Mouse (Mus musculus): ENCODE results near the gene Dnm3. TPM values are rescaled to one million over a fixed set of nuclear protein-coding genes. Genes with fewer than 3 reads are reported as not detected.
A peak's percentile ranks its signal among the peaks of the same experiment; 100 is the strongest.

The Dnm3 gene
- polyA plus RNA-seq, 1 experiment from 2014 or later, result 1.6 TPM

- WGBS, result 59% methylated on average over 8 of the region's 8 CpGs
These were observed 290.3 kb downstream of the Dnm3 start for GRCm38 (mm10) chr1:162187352-162188120.

DNA sequence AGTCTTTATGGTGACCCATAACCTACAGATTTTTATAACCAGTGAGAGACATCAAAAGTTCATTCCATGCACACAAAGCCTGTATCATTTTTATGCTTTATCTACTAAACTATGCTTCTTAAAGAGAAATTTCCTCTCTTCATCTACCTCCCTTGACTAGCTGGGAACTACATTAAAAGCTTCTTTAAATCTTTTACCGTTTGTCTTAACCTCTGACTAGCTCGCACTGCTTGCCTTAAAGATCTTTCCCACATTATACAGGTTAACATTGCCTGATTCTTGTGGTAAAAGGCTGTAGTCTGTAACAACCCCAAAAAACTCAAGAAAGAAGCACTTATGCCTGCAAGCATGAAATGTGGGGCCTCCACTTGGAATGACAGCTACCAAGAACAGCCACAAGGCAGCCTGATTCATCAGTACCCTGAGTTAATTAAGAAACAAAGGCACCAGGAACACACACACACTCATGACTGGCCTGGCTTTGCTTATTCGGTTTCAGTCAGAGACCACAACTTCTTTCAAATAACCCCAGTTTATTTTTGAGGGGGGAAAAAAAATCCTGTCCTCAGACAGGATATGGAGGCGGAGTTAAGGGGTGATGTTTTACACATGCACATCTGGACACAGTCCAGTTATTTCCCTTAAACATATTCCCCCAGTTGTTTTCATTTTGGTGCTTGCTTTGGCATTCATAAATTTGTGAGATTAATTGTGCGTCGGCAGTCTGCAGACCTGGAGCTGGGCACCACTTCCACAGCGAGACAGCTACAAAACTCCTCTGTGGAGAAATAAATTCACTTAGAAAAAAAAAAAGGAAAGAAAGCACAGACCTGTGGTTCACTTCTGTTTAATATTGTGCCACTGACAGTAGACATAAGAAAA lies 291.1 kb downstream of the Dnm3 start:
- no peaks in the 10 kb centered on the region for H3K27me3 ChIP-seq (ENCODE audit: control insufficient read depth, insufficient read depth, low read length)
- no peak overlapping the region for H3K4me2 ChIP-seq (ENCODE audit: low read length)
- ATAC-seq (ENCODE audit: insufficient number of reproducible peaks, insufficient read depth, low FRiP score, low read depth), result no peak
- H3K36me3 ChIP-seq (ENCODE audit: control insufficient read depth, insufficient read depth, low read length), result no peaks in the 10 kb centered on the region
- no peak overlapping the region for H3K4me3 ChIP-seq (ENCODE audit: control insufficient read depth in 1 of 2, insufficient read depth in 1 of 2, low read depth in 1 of 2, low read length in 2 of 2)
- H3K27ac ChIP-seq (replicated peaks in 1 of 2; ENCODE audit: control insufficient read depth in 1 of 2, insufficient read depth in 1 of 2, low read depth in 2 of 2, low read length in 2 of 2), result peak overlapping the region; percentile 78 to 93
- H3K9ac ChIP-seq (ENCODE audit: low read length), result no peak overlapping the region
- H3K9me3 ChIP-seq (ENCODE audit: control insufficient read depth, low read length), result no peaks in the 10 kb centered on the region
- H3K4me1 ChIP-seq (ENCODE audit: control insufficient read depth in 2 of 2, insufficient read depth in 2 of 2, low read length in 2 of 2), result peaks cover 15 to 31% of the 10 kb centered on the region in 2 experiments
- 61% methylated on average over 7 of the region's 7 CpGs for WGBS

More at GRCm38 (mm10) chr1:162187352-162188120, 290.3 kb downstream of the Dnm3 start:
- no peak for ATAC-seq (ENCODE audit: insufficient number of reproducible peaks, insufficient read depth, low FRiP score, low read depth)
- Histone ChIP-seq H3K4me3 (ENCODE audit: control insufficient read depth in 1 of 2, insufficient read depth in 1 of 2, low read depth in 1 of 2, low read length in 2 of 2) (no peak overlapping the region), H3K9ac (ENCODE audit: low read length) (no peak overlapping the region), H3K27me3 (ENCODE audit: control insufficient read depth, insufficient read depth, low read length) (no peaks in the 10 kb centered on the region), H3K9me3 (ENCODE audit: control insufficient read depth, low read length) (no peaks in the 10 kb centered on the region), H3K4me1 (ENCODE audit: control insufficient read depth in 2 of 2, insufficient read depth in 2 of 2, low read length in 2 of 2) (peaks cover 15 to 30% of the 10 kb centered on the region in 2 experiments), H3K4me2 (ENCODE audit: low read length) (no peak overlapping the region), H3K36me3 (ENCODE audit: control insufficient read depth, insufficient read depth, low read length) (no peaks in the 10 kb centered on the region), H3K27ac (replicated peaks in 1 of 2; ENCODE audit: control insufficient read depth in 1 of 2, insufficient read depth in 1 of 2, low read depth in 2 of 2, low read length in 2 of 2) (peak overlapping the region; percentile 78 to 93)

DNA sequence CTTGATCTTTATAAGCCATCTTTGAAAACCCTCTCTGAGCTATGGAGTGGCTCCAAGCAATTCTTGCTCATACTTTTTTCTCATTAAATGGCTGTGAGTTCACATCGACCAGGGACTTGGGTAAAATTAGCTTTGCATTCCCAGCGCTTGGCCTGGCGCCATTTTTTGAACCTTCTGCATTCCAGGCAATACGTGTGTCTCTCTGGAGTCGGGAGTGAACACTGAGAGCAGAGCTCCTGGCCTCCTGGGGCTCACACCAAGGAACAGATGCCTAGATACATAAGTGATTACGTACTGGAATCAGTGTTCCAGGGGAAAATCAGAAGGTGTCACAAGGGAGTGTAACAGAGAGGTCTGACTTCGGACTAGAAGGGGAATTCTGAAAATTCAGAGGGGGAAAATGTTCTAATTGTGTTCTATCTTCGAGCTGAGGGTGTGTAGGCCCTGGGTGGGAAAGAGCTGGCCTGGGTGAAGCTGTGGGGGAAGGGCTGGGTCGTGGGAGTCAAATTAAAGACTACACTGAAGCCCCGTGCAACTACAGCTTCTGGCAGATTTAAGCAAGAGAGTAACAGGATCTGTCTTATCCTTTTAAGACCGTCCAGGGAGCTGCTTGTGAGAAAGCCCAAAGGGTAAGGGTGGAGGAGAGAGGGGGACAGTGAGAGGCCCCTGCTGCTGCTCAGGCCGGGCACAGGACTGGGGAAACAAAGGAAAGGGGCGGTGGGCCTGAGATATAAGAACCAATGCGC lies 293.7 kb downstream of the Dnm3 start:
- peak; percentile 48; the same call in 1 of the 2 replicates for ATAC-seq (ENCODE audit: insufficient number of reproducible peaks, insufficient read depth, low FRiP score, low read depth)
- H3K4me2 ChIP-seq (ENCODE audit: low read length), result peak overlapping the region; percentile 11; the same call in 1 of the 2 replicates
- H3K36me3 ChIP-seq (ENCODE audit: control insufficient read depth, insufficient read depth, low read length), result no peaks in the 10 kb centered on the region
- H3K27me3 ChIP-seq (ENCODE audit: control insufficient read depth, insufficient read depth, low read length), result no peaks in the 10 kb centered on the region
- no peaks in the 10 kb centered on the region for H3K9me3 ChIP-seq (ENCODE audit: control insufficient read depth, low read length)
- H3K4me3 ChIP-seq (ENCODE audit: control insufficient read depth in 1 of 2, insufficient read depth in 1 of 2, low read depth in 1 of 2, low read length in 2 of 2), result no peak overlapping the region
- peaks cover 19 to 37% of the 10 kb centered on the region in 2 experiments for H3K4me1 ChIP-seq (ENCODE audit: control insufficient read depth in 2 of 2, insufficient read depth in 2 of 2, low read length in 2 of 2)
- 27% methylated on average over 14 of the region's 14 CpGs for WGBS
- H3K9ac ChIP-seq (ENCODE audit: low read length), result 0 out of 2 replicates have a peak overlapping the region, but pooled peaks have one; percentile 5
- H3K27ac ChIP-seq (replicated peaks in 1 of 2; ENCODE audit: control insufficient read depth in 1 of 2, insufficient read depth in 1 of 2, low read depth in 2 of 2, low read length in 2 of 2), result peak overlapping the region; percentile 60 to 85

- Histone ChIP-seq H3K27me3 (ENCODE audit: control insufficient read depth, insufficient read depth, low read length) (no peaks in the 10 kb centered on the region), H3K9ac (ENCODE audit: low read length) (no peak overlapping the region), H3K4me2 (ENCODE audit: low read length) (peak overlapping the region; percentile 11; the same call in 1 of the 2 replicates), H3K36me3 (ENCODE audit: control insufficient read depth, insufficient read depth, low read length) (no peaks in the 10 kb centered on the region), H3K27ac (replicated peaks in 1 of 2; ENCODE audit: control insufficient read depth in 1 of 2, insufficient read depth in 1 of 2, low read depth in 2 of 2, low read length in 2 of 2) (peak overlapping the region; percentile 60 to 85), H3K4me3 (ENCODE audit: control insufficient read depth in 1 of 2, insufficient read depth in 1 of 2, low read depth in 1 of 2, low read length in 2 of 2) (no peak overlapping the region), H3K4me1 (ENCODE audit: control insufficient read depth in 2 of 2, insufficient read depth in 2 of 2, low read length in 2 of 2) (peaks cover 19 to 37% of the 10 kb centered on the region in 2 experiments), H3K9me3 (ENCODE audit: control insufficient read depth, low read length) (no peaks in the 10 kb centered on the region)
- 65% methylated on average over 3 of the region's 3 CpGs for WGBS
- ATAC-seq (ENCODE audit: insufficient number of reproducible peaks, insufficient read depth, low FRiP score, low read depth), result no peak
These were observed 294.4 kb downstream of the Dnm3 start for GRCm38 (mm10) chr1:162183438-162183837.

- no peak overlapping the region for H3K27ac ChIP-seq (replicated peaks in 1 of 2; ENCODE audit: control insufficient read depth in 1 of 2, insufficient read depth in 1 of 2, low read depth in 2 of 2, low read length in 2 of 2)
- WGBS, result 61% methylated on average over 7 of the region's 7 CpGs
- H3K4me3 ChIP-seq (ENCODE audit: control insufficient read depth in 1 of 2, insufficient read depth in 1 of 2, low read depth in 1 of 2, low read length in 2 of 2), result no peak overlapping the region
- H3K9me3 ChIP-seq (ENCODE audit: control insufficient read depth, low read length), result no peaks in the 10 kb centered on the region
- H3K27me3 ChIP-seq (ENCODE audit: control insufficient read depth, insufficient read depth, low read length), result no peaks in the 10 kb centered on the region
- no peak for ATAC-seq (ENCODE audit: insufficient number of reproducible peaks, insufficient read depth, low FRiP score, low read depth)
- H3K4me1 ChIP-seq (ENCODE audit: control insufficient read depth in 2 of 2, insufficient read depth in 2 of 2, low read length in 2 of 2), result peaks cover 15 to 27% of the 10 kb centered on the region in 2 experiments
- H3K36me3 ChIP-seq (ENCODE audit: control insufficient read depth, insufficient read depth, low read length), result no peaks in the 10 kb centered on the region
- H3K4me2 ChIP-seq (ENCODE audit: low read length), result no peak overlapping the region
- no peak overlapping the region for H3K9ac ChIP-seq (ENCODE audit: low read length)
These were observed 296.5 kb downstream of the Dnm3 start for GRCm38 (mm10) chr1:162181187-162181975.

GRCm38 (mm10) chr1:162180451-162180850 lies 297.4 kb downstream of the Dnm3 start:
- Histone ChIP-seq H3K4me3 (ENCODE audit: control insufficient read depth in 1 of 2, insufficient read depth in 1 of 2, low read depth in 1 of 2, low read length in 2 of 2) (no peak overlapping the region), H3K27me3 (ENCODE audit: control insufficient read depth, insufficient read depth, low read length) (no peaks in the 10 kb centered on the region), H3K9ac (ENCODE audit: low read length) (no peak overlapping the region), H3K36me3 (ENCODE audit: control insufficient read depth, insufficient read depth, low read length) (no peaks in the 10 kb centered on the region), H3K9me3 (ENCODE audit: control insufficient read depth, low read length) (no peaks in the 10 kb centered on the region), H3K27ac (replicated peaks in 1 of 2; ENCODE audit: control insufficient read depth in 1 of 2, insufficient read depth in 1 of 2, low read depth in 2 of 2, low read length in 2 of 2) (no peak overlapping the region), H3K4me1 (ENCODE audit: control insufficient read depth in 2 of 2, insufficient read depth in 2 of 2, low read length in 2 of 2) (peaks cover 15 to 27% of the 10 kb centered on the region in 2 experiments), H3K4me2 (ENCODE audit: low read length) (no peak overlapping the region)
- 62% methylated on average over 7 of the region's 7 CpGs for WGBS
- no peak for ATAC-seq (ENCODE audit: insufficient number of reproducible peaks, insufficient read depth, low FRiP score, low read depth)
